Mouse (Mus musculus): ENCODE data around the gene Crabp2.
"Not testable (repeated sequence)": the region's sequence is repeated elsewhere in the genome, so short reads cannot be mapped to it uniquely, and the experiment has no call there.

Crabp2 gene

DNA sequence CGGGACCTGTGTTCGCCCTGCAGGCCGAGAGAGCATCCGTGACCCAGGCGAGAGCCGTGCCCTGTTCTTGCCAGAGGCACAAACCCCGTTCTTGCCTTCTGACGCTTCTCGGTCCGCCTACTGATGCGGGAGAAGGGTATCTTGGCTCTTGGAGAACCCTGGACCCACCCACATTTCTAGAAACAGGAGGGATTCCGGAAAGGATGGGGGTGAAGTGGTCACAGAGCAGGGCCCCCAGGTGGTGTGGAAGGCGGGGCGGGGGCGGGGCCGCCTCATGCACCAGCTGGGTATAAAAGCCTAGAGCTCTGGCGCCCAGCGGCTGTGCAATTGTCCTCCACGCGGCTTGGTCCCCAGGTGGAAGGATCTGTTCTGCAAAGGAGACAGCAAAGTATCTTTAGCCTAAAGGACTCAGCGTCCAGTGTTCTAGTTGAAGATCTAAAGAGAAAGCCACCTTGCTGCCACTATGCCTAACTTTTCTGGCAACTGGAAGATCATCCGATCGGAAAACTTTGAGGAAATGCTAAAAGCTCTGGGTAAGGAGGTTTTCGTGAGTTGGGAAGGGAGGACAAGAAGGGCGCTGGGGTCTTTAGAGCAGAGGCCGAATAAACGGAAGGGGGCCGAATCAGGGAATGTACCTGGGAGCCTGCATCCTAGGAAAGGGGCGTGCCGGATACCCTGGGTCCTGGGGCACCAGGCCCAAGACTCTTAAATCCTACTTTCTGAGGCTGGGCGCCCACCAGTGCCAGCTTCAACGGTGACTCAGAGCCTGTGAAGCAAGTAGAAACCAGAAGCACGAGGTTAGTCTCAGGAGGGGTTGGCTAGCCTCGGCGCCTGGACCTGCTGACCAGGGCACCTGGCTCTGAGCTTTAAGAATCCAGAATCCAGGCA is at the start of gene Crabp2:
Gene Crabp2, plus strand, starts transcription at position 289 of the 888 bp plus-strand sequence.
- no peak for DNase-seq

DNA sequence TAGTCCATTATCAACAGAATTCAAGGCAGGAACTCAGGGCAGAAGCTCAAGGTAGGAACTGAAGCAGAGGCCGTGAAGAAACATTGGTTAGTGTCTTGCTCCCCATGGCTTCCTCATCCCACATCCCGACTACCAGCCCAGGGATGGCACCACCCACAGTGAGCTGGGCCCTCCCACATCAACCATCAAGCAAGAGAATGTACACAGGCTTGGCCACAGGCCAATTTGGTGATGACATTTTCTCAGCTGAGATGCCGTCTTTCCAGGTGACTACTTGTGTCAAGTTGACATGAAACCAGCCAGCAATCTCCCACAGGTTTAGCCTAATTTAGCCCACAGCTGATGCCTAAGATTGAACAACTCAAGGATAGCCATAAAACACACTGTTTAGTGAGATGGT is 49.2 kb upstream of the Crabp2 start:
- no peak for DNase-seq

DNA sequence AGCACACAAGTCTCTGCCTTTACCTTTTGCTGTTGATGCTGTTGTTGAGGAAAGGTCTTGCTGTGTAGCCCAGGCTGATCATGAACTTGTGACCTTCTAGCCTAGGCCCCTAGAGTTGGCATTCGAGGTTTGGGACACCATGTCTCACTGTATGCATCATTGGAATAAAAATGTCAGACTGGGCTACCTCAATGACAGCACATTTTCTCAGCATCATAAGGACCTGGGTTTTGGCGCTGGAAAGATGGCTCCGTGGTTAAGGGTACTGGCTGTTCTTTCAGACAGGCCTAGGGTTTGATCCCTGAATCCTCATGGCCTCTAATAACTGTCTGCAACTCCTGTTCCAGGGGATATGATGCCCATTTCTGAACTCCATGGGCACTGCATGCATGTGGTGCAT is 48.7 kb upstream of the Crabp2 start:
- no peak for DNase-seq

DNA sequence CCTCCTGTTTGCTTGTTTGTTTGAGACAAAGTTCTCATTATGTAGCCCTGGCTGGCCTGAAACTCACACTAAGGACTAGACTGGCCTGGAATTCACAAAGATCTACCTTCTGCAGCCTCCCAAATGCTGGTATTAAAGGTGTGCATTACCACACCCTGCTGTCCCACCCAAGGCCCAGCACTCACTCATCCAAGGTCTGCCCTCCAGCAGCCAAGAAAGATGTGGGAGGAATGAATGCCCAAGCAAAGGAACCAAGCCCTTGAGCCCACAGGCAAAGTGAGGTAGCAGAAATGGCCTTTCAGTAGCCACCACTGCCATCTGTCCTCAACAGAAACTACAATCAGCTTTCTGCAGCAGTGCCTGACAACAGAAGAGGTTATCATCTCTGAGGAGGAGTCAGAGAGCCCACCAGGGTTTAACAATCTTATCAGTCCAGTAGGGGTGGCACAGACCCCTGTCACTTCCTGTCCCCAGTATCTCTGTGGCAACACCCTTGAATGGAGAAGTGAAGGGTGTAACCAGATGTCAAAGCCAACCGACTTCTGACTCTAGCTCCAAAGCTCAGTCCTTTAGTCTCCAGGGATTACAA is 47.3 kb upstream of the Crabp2 start:
- no peak for DNase-seq

DNA sequence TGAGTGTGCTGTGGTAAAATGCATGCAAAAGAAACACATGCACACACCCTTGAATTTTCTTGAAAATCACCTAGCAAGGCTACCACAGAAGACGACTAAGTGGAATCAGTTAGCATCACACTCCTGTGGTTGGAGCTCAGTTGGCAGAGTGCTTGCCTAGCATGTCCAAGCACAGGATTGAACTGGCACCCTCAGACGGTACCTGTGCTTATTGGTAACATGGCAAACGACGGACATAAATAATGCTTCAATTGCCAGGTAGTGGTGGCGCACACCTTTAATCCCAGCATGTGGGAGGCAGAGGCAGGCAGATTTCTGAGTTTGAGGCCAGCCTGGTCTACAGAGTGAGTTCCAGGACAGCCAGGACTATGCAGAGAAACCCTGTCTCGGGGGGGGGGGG is 46.5 kb upstream of the Crabp2 start:
- DNase-seq: not testable (repeated sequence)

DNA sequence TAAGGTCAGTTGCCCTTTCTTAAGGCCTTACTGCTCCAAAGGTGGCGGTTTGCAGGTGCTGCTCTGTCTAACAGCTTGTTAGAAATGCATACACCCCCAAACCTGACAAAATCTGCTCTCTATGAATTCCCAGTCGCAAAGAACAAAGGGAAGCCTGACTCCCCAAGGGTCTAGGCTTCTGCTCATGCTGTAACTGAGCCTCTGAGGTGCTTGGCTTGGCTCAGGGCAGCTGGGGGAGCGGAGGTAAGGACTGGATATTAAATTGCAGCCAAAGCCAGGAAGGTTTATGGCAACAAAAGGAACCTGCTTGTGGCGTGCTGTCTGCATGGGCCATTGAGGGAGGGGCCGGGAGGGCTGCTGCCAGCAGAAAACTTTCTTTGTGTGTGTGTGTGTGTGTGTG is 44.6 kb upstream of the Crabp2 start:
- DNase-seq: no peak

DNA sequence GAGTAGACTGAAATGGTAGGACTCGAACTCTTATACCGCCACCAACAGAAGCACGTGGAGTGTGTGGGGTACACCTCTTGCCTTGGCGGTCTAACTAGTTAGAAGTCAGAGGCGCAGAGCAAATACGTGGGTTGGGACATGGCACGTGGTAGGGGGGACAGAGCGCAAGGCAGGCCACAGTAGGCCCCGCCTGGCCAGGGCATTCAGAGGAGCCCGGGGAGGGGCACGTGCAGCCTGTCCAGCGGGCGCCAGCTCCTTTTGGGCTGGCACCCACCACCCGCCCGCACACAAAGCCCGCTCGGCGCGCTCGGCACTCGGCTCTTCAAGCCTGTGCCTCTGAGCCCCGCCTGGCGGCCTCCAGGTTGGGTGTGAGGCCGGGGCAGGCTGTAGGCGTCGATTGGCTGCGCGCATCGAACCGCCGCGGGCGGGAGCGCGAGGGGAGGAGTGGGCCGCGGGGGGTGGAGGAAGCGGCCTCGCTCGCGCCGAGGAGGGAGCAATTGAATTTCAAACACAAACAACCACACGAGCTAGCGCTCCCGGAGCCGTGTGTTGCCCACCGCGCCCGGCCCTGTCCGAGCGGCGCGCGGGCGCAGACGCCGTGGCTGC is 42.5 kb upstream of the Crabp2 start, which contains the start of gene Hdgf:
Gene Hdgf, plus strand, starts transcription at position 442 of the 606 bp plus-strand sequence.
- peak; percentile 92 to 99 for DNase-seq

DNA sequence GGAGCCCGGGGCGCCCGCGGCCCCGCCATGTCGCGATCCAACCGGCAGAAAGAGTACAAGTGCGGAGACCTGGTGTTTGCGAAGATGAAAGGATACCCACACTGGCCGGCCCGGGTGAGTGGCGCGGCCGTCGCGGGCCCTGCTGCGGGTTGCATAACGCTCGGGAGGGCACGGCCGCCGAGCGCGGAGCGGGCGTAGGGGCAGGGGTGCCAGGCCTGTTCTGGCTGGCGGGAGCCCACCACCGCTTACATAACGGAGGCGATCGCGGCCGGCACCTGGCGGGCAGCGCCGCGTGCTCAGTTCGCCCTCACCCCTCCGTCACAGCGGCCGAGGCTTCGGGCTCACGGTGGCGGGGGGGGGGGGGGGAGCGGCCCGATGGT is 41.9 kb upstream of the Crabp2 start:
- peak; percentile 56 to 90 for DNase-seq

DNA sequence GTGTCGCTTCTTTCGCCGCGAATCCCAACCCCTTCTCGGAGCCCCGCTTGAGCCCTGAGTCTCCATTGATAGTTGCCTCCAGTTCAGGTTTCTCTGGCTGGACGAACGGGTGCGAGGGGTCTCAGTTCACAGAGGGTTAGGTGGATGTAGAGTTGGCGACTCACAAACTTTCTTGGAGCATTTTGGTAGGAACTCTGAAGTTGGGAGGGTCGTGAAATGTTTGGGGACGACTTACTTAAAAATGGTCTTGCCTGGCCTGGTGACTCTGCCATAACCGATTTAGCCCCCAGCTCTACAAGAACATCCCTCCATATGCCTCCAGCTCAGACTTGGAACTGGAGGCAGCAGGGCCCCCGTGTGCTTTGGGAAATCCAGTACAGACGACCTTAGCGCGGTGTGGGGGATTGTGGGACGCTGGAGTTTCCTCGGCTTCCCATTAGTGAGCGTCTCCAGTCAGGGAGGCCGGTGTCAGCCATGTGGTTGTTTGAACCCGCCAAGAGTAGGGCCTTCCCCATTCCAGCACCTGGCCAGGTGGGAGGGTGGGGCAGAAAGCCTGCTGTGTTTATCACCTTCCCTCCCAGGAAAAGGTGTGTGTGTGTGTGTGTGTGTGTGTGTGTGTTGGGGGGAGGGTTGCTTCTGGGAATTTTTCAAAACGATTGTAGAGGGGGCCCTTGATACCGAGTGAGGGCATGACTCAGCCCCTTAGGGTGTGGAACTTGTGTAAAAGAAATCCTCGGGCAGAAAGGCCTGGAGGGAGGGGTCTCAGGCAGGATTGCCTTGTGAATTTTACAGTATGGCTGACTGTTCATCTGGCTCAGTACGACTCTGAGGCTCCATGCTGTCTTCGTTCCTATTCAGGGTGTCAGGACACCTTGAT is 41.2 kb upstream of the Crabp2 start:
- DNase-seq: peak; percentile 43 to 77

DNA sequence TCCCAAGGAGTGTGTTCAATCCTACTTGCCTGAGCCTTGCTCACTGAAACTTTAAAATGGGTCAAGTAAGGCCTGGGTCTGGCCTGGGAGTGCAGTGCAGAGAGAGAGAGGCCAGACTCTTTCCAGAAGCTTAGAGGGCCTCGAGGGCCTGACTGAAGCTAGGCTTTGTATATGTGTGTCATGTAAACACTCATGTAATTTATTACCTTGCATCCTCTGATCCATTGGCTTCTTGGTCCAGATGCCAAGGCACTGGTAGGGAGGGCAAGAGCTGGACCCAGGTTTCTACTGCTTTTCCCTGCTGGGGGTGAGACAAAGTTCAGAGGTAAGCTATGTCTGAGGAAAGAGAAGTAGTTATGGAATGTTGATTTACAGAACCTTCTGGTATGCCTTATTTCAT is 40.6 kb upstream of the Crabp2 start:
- DNase-seq: peak; percentile 35 to 66

DNA sequence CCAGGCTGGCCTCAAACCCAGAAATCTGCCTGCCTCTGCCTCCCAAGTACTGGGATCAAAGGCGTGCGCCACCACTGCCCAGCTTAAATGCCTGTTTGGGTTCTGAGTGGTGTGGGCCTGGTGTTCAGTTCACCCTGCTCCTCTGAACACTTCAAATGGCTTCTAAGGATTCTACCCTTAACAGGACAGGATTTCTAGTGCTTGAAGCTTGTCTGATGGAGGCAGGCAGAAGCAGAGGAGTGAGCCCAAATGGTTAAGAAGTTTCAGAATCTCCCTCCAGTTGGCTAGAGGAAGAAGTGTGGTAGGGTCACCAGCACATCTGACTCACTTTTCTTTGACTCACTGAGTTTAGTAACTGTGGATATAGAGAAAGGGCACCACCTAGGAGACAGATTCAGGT is 39.1 kb upstream of the Crabp2 start:
- DNase-seq: no peak

DNA sequence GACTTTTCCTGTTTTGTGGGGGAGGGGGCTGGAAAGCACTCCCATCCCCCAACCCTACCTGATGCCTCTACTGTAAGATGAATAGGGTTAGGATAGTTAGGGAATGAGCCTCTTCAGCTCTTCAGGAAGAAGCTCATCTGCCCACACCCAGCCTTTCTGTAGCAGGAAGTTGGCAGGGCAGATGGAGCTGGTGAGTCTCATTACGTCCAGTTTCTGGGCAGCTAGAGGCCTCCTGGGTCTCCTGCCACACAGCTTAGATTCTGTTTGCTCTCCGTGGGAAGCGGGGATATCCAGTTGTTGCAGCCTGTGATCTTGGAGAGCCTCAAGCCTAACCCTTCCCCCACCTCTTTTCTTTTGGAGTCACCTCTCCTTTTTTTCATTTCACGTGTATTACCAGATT is 38.6 kb upstream of the Crabp2 start:
- DNase-seq: no peak

DNA sequence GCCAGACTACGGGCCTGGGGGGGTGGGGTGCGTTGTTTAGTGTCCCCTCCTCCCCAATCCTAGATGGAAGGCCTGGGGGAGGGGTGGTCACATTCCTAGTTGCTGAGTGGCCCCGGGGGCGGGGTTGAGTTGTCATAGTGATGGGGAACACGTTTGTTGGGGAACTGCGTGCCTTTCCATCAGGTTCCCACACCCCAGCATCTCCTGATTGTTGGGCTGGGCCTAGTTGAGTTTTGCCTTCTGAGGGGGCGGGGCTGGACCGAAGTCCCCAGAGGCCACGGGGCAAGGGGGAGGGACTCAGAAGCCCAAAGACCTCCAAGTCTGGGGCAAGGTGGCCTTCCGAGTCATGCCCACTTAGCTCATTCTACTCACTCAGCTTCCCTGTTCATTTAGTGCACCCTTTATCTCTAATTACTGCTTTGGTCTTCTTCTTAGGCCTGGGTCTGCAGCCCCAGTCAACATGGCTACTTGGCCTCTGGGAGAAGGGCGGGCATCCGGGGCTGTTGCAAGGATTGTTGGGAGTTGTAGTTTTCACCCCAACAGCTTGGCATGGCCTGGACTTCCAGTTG is 37.8 kb upstream of the Crabp2 start:
- DNase-seq: peak; percentile 92 to 96

DNA sequence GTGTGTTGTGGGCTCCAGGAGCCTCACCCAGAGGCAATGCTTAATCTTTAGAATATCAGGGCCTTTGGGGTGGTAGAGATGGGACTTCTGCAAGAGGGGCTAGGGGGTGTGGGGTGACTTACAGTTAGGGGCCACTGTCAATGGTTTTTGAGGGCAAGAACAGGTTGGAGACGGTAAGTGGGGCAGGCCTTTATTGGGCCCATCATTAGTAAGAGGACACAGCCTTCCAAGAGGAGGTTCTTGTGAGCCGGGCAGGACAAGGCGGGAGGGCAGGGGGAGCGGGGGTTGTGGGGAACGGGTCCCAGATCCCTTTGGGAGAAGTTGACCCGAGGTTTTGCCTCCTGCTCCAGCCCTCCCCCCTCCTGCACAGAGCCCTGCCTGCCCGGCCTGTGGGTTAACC is 35.0 kb upstream of the Crabp2 start:
- no peak for DNase-seq

DNA sequence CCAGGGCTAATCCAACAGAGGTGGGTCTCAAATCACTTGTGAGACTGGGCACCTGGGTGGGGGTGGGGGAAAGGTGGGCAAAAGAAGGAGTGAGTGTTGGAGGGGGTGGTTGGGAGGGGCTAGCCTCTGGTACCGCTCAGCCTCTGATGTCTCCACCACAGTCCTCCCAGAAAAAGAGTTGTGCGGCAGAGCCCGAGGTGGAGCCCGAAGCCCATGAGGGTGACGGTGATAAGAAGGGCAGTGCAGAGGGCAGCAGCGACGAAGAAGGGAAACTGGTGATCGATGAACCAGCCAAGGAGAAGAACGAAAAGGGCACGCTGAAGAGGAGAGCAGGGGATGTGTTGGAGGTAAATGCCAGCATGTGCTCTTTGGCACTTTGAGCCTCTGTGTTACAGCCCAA is 34.6 kb upstream of the Crabp2 start:
- DNase-seq: no peak

DNA sequence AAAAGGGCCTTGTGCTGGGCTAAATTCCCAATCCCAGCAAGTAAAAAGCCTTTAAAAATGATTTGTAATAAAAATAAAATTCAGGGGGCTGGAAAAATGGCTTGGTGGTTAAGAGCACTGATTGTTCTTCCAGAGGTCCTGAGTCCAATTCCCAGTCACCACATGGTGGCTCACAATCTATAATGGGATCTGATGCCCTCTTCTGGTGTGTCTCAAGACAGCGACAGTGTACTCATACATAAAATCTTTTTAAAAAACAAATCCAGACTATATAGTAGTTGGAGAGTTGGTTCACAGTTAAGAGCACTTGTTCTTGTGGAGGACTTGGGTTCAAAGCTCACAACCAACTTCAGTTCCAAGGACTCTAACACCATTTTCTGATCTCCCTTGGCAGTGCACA is 31.5 kb upstream of the Crabp2 start:
- DNase-seq: no peak

DNA sequence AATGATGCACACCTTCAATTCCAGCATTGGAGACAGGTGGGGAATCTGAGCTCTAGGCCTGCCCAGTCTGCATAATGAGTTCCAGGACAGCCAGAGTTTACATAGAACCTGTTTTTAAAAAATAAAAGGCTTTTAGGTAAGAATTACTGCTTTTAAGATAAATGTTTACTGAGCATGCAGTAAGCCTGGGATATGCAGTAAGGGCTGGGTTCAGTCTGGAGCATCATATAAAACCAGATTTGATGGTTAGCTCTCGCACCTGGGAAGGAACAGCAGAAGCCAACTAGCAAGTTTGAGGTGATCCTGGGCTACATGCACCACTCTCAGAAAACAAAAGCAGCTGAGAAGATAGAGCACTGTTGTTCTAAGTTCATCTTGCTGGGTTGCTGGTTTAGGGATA is 29.9 kb upstream of the Crabp2 start:
- no peak for DNase-seq

DNA sequence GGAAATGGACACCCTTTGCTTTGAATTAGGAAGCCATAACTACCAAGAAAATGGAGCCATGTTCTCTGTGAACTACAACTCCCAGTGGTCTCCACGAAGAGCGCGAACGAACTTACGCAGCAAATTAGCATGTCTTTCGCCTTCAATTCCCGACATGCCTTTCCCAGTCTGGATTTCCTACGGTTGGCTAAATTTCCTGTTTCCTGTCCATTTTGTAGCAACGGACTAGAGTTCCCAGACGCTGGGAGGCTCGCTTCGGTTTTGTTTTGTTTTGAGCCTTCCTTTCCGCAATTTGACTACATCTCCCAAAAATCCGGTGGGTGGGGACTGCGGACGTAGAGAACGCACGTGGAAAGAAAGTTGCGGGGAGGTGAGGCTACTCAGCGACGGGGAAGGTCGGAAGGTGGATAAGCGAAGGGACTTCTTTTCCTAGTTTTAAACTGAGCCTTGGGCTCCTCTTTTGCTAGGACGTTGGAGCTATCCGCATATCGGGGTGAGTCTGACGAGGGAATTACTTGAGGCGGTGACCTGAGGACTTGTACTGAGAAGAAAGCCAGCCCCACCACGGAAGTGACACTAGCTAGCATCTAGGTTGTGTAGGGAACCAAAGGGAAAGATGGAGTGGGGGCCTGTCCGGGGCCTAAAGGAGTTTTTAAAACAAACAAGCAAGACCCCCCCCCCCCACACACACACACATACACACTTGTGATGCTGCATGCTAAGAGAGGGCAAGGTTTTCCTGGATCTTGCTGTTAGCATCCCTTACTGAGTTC is 28.9 kb upstream of the Crabp2 start, which contains the start of gene Mrpl24:
Gene Mrpl24, plus strand, starts transcription at position 171 of the 773 bp plus-strand sequence.
- DNase-seq: peak; percentile 82 to 91

DNA sequence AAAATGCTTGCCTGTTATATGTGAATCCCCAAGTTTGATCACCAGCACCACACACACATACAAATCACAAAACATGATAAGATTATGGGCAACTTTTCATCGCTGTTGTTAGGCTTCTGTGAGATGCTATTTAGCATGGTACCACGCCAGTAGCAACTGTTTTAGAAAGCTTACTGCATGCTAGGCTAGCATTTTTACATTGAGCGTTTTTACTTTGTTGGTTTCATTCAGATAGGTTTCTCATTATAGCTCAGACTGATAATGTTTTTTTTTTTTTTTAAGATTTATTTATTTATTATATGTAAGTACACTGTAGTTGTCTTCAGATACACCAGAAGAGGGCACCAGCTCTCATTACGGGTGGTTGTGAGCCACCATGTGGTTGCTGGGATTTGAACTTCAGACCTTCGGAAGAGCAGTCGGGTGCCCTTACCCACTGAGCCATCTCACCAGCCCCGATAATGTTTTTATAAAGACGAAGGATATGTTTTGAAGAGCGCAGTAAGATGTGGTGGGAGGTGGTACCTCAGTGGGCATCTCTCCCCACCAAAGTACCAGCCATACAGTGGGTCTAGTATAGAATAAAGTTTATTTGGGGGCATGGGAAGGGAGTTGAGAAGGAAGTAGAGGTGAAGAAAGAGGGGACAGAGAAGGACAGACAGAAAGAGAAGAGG is 28.1 kb upstream of the Crabp2 start:
- no peak for DNase-seq

DNA sequence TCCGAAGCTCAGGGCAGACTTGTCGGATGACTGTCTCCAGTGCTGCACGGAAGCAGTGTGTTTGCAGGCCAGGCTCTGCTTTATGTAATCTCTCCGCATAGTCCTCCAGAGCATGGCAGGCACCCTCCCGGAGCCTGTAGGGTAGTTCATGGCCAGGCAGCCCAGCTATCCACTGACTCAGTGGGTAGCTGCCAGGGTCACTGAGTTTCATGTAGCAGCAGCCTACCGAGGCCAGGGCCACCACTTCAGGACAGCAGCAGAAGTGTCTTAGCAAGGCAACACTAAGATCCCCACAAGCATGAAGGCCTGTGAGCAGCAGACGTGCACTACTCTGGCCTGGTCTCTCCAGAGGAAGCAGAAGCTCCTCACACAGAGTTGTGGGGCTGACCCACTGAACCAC is 23.5 kb upstream of the Crabp2 start:
- no peak for DNase-seq

DNA sequence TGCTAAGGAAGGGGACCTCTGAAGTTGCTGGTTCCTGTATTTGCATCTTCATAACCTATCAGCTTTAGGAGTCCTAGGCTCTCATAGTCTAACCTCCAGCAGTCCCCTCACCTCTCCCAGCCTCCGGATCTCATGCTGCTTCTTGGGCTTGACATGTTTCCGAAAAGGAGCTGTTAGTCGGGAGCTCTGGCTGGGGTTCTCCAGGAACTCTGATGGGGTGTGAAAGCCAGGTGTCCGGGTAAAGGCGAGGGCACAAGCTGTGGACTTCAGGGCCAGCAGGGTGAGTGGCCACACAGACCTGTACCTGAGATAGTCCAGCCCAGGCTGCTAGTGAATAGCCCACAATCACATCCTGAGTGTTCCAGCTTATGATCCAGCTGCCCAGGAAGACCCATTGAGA is 21.0 kb upstream of the Crabp2 start:
- no peak for DNase-seq

All from kidney, postnatal 25 days (tissue).